Mouse (Mus musculus): ENCODE data around the gene Tmem108. TPM values are rescaled to one million over a fixed set of nuclear protein-coding genes. Genes with fewer than 3 reads are reported as not detected.

Tmem108 gene
- polyA plus RNA-seq, 1 experiment, result 1.0 TPM

GRCm38 (mm10) chr9:103449651-103450050 lies 312.0 kb downstream of the Tmem108 start:
- no peak for DNase-seq (ENCODE audit: low spot score)

- DNase-seq (ENCODE audit: low spot score), result no peak
These were observed 312.5 kb downstream of the Tmem108 start for GRCm38 (mm10) chr9:103449092-103449491.

GRCm38 (mm10) chr9:103444656-103445055 lies 317.0 kb downstream of the Tmem108 start:
- DNase-seq (ENCODE audit: low spot score), result no peak

GRCm38 (mm10) chr9:103443824-103444185 lies 317.8 kb downstream of the Tmem108 start:
- DNase-seq (ENCODE audit: low spot score), result no peak

GRCm38 (mm10) chr9:103443121-103443823 lies 318.4 kb downstream of the Tmem108 start:
- no peak for DNase-seq (ENCODE audit: low spot score)

- no peak for DNase-seq (ENCODE audit: low spot score)
These were observed 321.0 kb downstream of the Tmem108 start for GRCm38 (mm10) chr9:103440597-103440996.

- DNase-seq (ENCODE audit: low spot score), result no peak
These were observed 324.5 kb downstream of the Tmem108 start for GRCm38 (mm10) chr9:103437104-103437503.

GRCm38 (mm10) chr9:103434116-103434515 lies 327.5 kb downstream of the Tmem108 start:
- no peak for DNase-seq (ENCODE audit: low spot score)

Other genes starting within 250 kb of the Tmem108 start
- gene Nphp3, start 240.7 kb upstream of the Tmem108 start, polyA plus RNA-seq (2012; rRNA removed), result 12.2 and 14.5 TPM in 2 replicates